ENCODE assay signal across 8 mouse cellular contexts in genomic region chr5:143561544-143562185, GRCm38 (mm10). TPM values are rescaled to one million over a fixed set of nuclear protein-coding genes. Genes with fewer than 3 reads are reported as not detected.
DNase-seq lines count a peak whose midpoint lies in the region; ATAC-seq lines count a peak whose summit lies in the region.

No protein-coding gene starts in this region.

- 57% methylated on average over 14 of the region's 14 CpGs for WGBS in liver, embryonic 15.5 days (ENCODE audit: insufficient replicate concordance)

- H3K36me3 ChIP-seq in liver, embryonic 15.5 days (replicated peaks), result peaks cover 18% of the 10 kb centered on the region

- peak overlapping the region; percentile 63 for H3K4me2 ChIP-seq in liver, embryonic 15.5 days

- H3K27ac ChIP-seq in liver, embryonic 15.5 days (replicated peaks), result peak overlapping the region; percentile 97

- peak; percentile 99 for ATAC-seq in liver, embryonic 15.5 days (ENCODE audit: insufficient read depth)
- no peak for ATAC-seq in CD4-positive, CD25-positive, alpha-beta regulatory T cell, adult 4 months

- peak overlapping the region; percentile 25 for H3K4me3 ChIP-seq in liver, embryonic 15.5 days (replicated peaks)

- H3K27me3 ChIP-seq in liver, embryonic 15.5 days, result no peaks in the 10 kb centered on the region

- peak overlapping the region; percentile 55 for H3K9ac ChIP-seq in liver, embryonic 15.5 days

- DNase-seq in layer of hippocampus, adult 9-11 months, result peak; percentile 43
- DNase-seq in layer of hippocampus, postnatal 25 days (ENCODE audit: extremely low spot score in 1 of 2, low spot score in 1 of 2), result no peak
- DNase-seq in brain, adult 2 months (ENCODE audit: low read depth, low spot score), result peak; percentile 91
- peak; percentile 65 to 69 for DNase-seq in heart, adult 9 months (ENCODE audit: low spot score in 2 of 2)
- no peak for DNase-seq in kidney, postnatal 14 days
- no peak for DNase-seq in urinary bladder, adult 18-20 months (ENCODE audit: low spot score in 2 of 2)

- H3K9me3 ChIP-seq in liver, embryonic 15.5 days (replicated peaks), result no peaks in the 10 kb centered on the region

- peaks cover 77% of the 10 kb centered on the region for H3K4me1 ChIP-seq in liver, embryonic 15.5 days (replicated peaks)

RNA-seq across cellular contexts. Expression of gene Rac1, which starts 33.8 kb away (rescaled TPM):
- 100 to 1,000 TPM; 409 to 455 TPM for total RNA-seq in layer of hippocampus, postnatal 25 days (2021)
- polyA plus RNA-seq in liver, embryonic 15.5 days (2015; fragmentation: Nextera tagmentation; extraction: Ambion mirVana), result 155 and 162 TPM in 2 replicates
- 10 to 100 TPM; 51.5 to 66.6 TPM for polyA plus RNA-seq in CD4-positive, CD25-positive, alpha-beta regulatory T cell, adult 4 months (2017; shearing (Covaris generic))

Comparison
In these comparisons a context has a peak if more than half of its experiments do, and no peak if none do; other contexts are left out.
1. DNase-seq: peak in layer of hippocampus, adult 9-11 months (single experiment), brain, adult 2 months (single experiment) and heart, adult 9 months (2 of 2); none in layer of hippocampus, postnatal 25 days (0 of 2), kidney, postnatal 14 days (single experiment) and urinary bladder, adult 18-20 months (0 of 2).